Comparison of ENCODE assay signal across 9 mouse cellular contexts in genomic region chr13:112989541-112989940, GRCm38 (mm10). TPM values are rescaled to one million over a fixed set of nuclear protein-coding genes. Genes with fewer than 3 reads are reported as not detected.
DNase-seq lines count a peak whose midpoint lies in the region; ATAC-seq and TF ChIP-seq lines count a peak whose summit lies in the region.
"Had no signal": no experiment of that assay in that cellular context is flagged by ENCODE, and none has a peak within 500 bp of the region (broad histone marks: within the 10 kb centered on the region; RNA-seq: fewer than 3 reads in every experiment).

No protein-coding gene starts in this region.

- DNase-seq in heart, adult 8-10 months (ENCODE audit: low spot score), result no peak
- DNase-seq in hindbrain, embryonic 14.5 days (ENCODE audit: low spot score), result no peak
- DNase-seq in urinary bladder, postnatal 14 days (ENCODE audit: low spot score), result no peak
- no peak for DNase-seq in layer of hippocampus, postnatal 14 days (ENCODE audit: low spot score in 2 of 2)

- no peaks in the 10 kb centered on the region for H3K36me3 ChIP-seq in heart, embryonic 12.5 days
- H3K36me3 ChIP-seq in hindbrain, embryonic 14.5 days (replicated peaks; ENCODE audit: control insufficient read depth, insufficient read depth), result no peaks in the 10 kb centered on the region
- H3K36me3 ChIP-seq in midbrain, embryonic 12.5 days, result no peaks in the 10 kb centered on the region

- peaks cover 51% of the 10 kb centered on the region for H3K4me1 ChIP-seq in heart, embryonic 12.5 days (replicated peaks)
- peaks cover 9% of the 10 kb centered on the region for H3K4me1 ChIP-seq in bone marrow macrophage, adult 2 months (ENCODE audit: control insufficient read depth, insufficient read depth, low read length)
- H3K4me1 ChIP-seq in hindbrain, embryonic 14.5 days (replicated peaks; ENCODE audit: control insufficient read depth, insufficient read depth, low read length), result peaks cover 20% of the 10 kb centered on the region
- peaks cover 55% of the 10 kb centered on the region for H3K4me1 ChIP-seq in midbrain, embryonic 12.5 days

- H3K4me2 ChIP-seq in heart, embryonic 12.5 days, result peak overlapping the region; percentile 100
- H3K4me2 ChIP-seq in hindbrain, embryonic 14.5 days (replicated peaks), result peak overlapping the region; percentile 98; the same call in 1 of the 2 replicates
- H3K4me2 ChIP-seq in midbrain, embryonic 12.5 days (replicated peaks), result 0 out of 2 replicates have a peak overlapping the region, but pooled peaks have one; percentile 17

- no peak overlapping the region for H3K27ac ChIP-seq in heart, embryonic 12.5 days (ENCODE audit: poor library complexity, severe bottlenecking)
- no peak overlapping the region for H3K27ac ChIP-seq in bone marrow macrophage, adult 2 months (ENCODE audit: insufficient read depth, low read depth, low read length)
- H3K27ac ChIP-seq in hindbrain, embryonic 14.5 days, result no peak overlapping the region
- no peak overlapping the region for H3K27ac ChIP-seq in midbrain, embryonic 12.5 days (replicated peaks)

- H3K9me3 ChIP-seq in heart, embryonic 12.5 days (replicated peaks), result no peaks in the 10 kb centered on the region
- H3K9me3 ChIP-seq in hindbrain, embryonic 14.5 days (ENCODE audit: control insufficient read depth, low read length), result no peaks in the 10 kb centered on the region
- H3K9me3 ChIP-seq in midbrain, embryonic 12.5 days, result no peaks in the 10 kb centered on the region

- no peak for ATAC-seq in heart, embryonic 12.5 days (ENCODE audit: insufficient number of reproducible peaks, low FRiP score)
- no peak for ATAC-seq in hindbrain, embryonic 14.5 days (ENCODE audit: low FRiP score)
- no peak for ATAC-seq in midbrain, embryonic 12.5 days (ENCODE audit: low FRiP score, low read depth)
- ATAC-seq in megakaryocyte-erythroid progenitor cell, adult 5-6 weeks (replicated peaks; ENCODE audit: low FRiP score, low TSS enrichment, poor library complexity, severe bottlenecking), result no peak

- WGBS in heart, embryonic 12.5 days, result 2% methylated on average over 23 of the region's 23 CpGs
- WGBS in hindbrain, embryonic 14.5 days, result 1% methylated on average over 23 of the region's 23 CpGs
- WGBS in midbrain, embryonic 12.5 days, result 1% methylated on average over 23 of the region's 23 CpGs

- H3K9ac ChIP-seq in heart, embryonic 12.5 days, result 0 out of 2 replicates have a peak overlapping the region, but pooled peaks have one; percentile 27
- H3K9ac ChIP-seq in hindbrain, embryonic 14.5 days, result 0 out of 2 replicates have a peak overlapping the region, but pooled peaks have one; percentile 11
- H3K9ac ChIP-seq in midbrain, embryonic 12.5 days (replicated peaks), result no peak overlapping the region

- TF ChIP-seq CTCF in bone marrow macrophage, adult 2 months (IDR thresholded peaks at IDR 0.05; ENCODE audit: low read depth, low read length), result no peak

- TF ChIP-seq POLR2A in bone marrow macrophage, adult 2 months (IDR thresholded peaks at IDR 0.05; ENCODE audit: borderline replicate concordance, low read depth, low read length), result no peak

- peaks cover 88% of the 10 kb centered on the region for H3K27me3 ChIP-seq in heart, embryonic 12.5 days (replicated peaks)
- peaks cover 87% of the 10 kb centered on the region for H3K27me3 ChIP-seq in hindbrain, embryonic 14.5 days (ENCODE audit: control insufficient read depth, insufficient read depth, low read length)
- H3K27me3 ChIP-seq in midbrain, embryonic 12.5 days, result peaks cover 90% of the 10 kb centered on the region

- peak overlapping the region; percentile 66 for H3K4me3 ChIP-seq in heart, embryonic 12.5 days
- H3K4me3 ChIP-seq in bone marrow macrophage, adult 2 months (ENCODE audit: insufficient read depth, low read length), result peak overlapping the region; percentile 12; the same call in 1 of the 2 replicates
- 0 out of 2 replicates have a peak overlapping the region, but pooled peaks have one; percentile 11 for H3K4me3 ChIP-seq in hindbrain, embryonic 14.5 days (replicated peaks; ENCODE audit: low read length)
- peak overlapping the region; percentile 22; the same call in 1 of the 2 replicates for H3K4me3 ChIP-seq in midbrain, embryonic 12.5 days

RNA-seq across cellular contexts. Expression of gene Ccno, which starts 1.9 kb away (rescaled TPM):
- 0.14 TPM in 1 of 2 replicates, not detected in the other for polyA plus RNA-seq in heart, embryonic 12.5 days (2016; fragmentation: Nextera tagmentation; extraction: Ambion mirVana)
- total RNA-seq in heart, adult 8-10 months (2022), result under 1 TPM in 2 of 4 experiments, not detected in 2; 0.16 to 0.50 TPM
- not detected in 2 replicates for polyA plus RNA-seq in bone marrow macrophage, adult 2 months (2012; ENCODE audit: insufficient read depth, insufficient read length, missing spikeins)
- polyA plus RNA-seq in hindbrain, embryonic 14.5 days (2014; fragmentation: Nextera tagmentation; extraction: Ambion mirVana), result 1.0 and 2.1 TPM in 2 replicates
- 0.85 and 1.9 TPM in 2 replicates for polyA plus RNA-seq in midbrain, embryonic 12.5 days (2016; fragmentation: Nextera tagmentation; extraction: Ambion mirVana)
- not detected in 2 replicates for total RNA-seq in megakaryocyte-erythroid progenitor cell, adult 5-6 weeks (2014; fragmentation: Nextera tagmentation)
- 3.2 TPM in 1 of 2 replicates, not detected in the other for total RNA-seq in megakaryocyte-erythroid progenitor cell, adult 5-6 weeks (2017)
- total RNA-seq in layer of hippocampus, postnatal 14 days (2021), result 1 to 10 TPM; 2.9 to 3.0 TPM

RNA-seq across cellular contexts. Expression of gene Mcidas, which starts 4.1 kb away (rescaled TPM):
- not detected in 2 replicates for polyA plus RNA-seq in heart, embryonic 12.5 days (2016; fragmentation: Nextera tagmentation; extraction: Ambion mirVana)
- total RNA-seq in heart, adult 8-10 months (2022), result not detected
- polyA plus RNA-seq in bone marrow macrophage, adult 2 months (2012; ENCODE audit: insufficient read depth, insufficient read length, missing spikeins), result not detected in 2 replicates
- polyA plus RNA-seq in hindbrain, embryonic 14.5 days (2014; fragmentation: Nextera tagmentation; extraction: Ambion mirVana), result 0.86 and 1.2 TPM in 2 replicates
- 0.24 and 1.1 TPM in 2 replicates for polyA plus RNA-seq in midbrain, embryonic 12.5 days (2016; fragmentation: Nextera tagmentation; extraction: Ambion mirVana)
- total RNA-seq in megakaryocyte-erythroid progenitor cell, adult 5-6 weeks (2014; fragmentation: Nextera tagmentation), result not detected in 2 replicates
- total RNA-seq in megakaryocyte-erythroid progenitor cell, adult 5-6 weeks (2017), result not detected in 2 replicates
- under 1 TPM; 0.30 to 0.36 TPM for total RNA-seq in layer of hippocampus, postnatal 14 days (2021)
- total RNA-seq: ES-E14 had no signal

RNA-seq across cellular contexts. Expression of gene Cdc20b, which starts 45.4 kb away (rescaled TPM):
- not detected in 2 replicates for polyA plus RNA-seq in heart, embryonic 12.5 days (2016; fragmentation: Nextera tagmentation; extraction: Ambion mirVana)
- total RNA-seq in heart, adult 8-10 months (2022), result not detected
- polyA plus RNA-seq in bone marrow macrophage, adult 2 months (2012; ENCODE audit: insufficient read depth, insufficient read length, missing spikeins), result not detected in 2 replicates
- 0.17 and 0.96 TPM in 2 replicates for polyA plus RNA-seq in hindbrain, embryonic 14.5 days (2014; fragmentation: Nextera tagmentation; extraction: Ambion mirVana)
- 0.15 TPM in 1 of 2 replicates, not detected in the other for polyA plus RNA-seq in midbrain, embryonic 12.5 days (2016; fragmentation: Nextera tagmentation; extraction: Ambion mirVana)
- not detected in 2 replicates for total RNA-seq in megakaryocyte-erythroid progenitor cell, adult 5-6 weeks (2014; fragmentation: Nextera tagmentation)
- not detected in 2 replicates for total RNA-seq in megakaryocyte-erythroid progenitor cell, adult 5-6 weeks (2017)
- total RNA-seq in layer of hippocampus, postnatal 14 days (2021), result under 1 TPM in 1 of 2 experiments, not detected in 1; 0.21 TPM

RNA-seq across cellular contexts. Expression of gene Gpx8, which starts 56.7 kb away (rescaled TPM):
- 142 and 148 TPM in 2 replicates for polyA plus RNA-seq in heart, embryonic 12.5 days (2016; fragmentation: Nextera tagmentation; extraction: Ambion mirVana)
- 10 to 100 TPM; 32.6 to 36.7 (median 35.6) TPM for total RNA-seq in heart, adult 8-10 months (2022)
- polyA plus RNA-seq in bone marrow macrophage, adult 2 months (2012; ENCODE audit: insufficient read depth, insufficient read length, missing spikeins), result 1.1 TPM in 1 of 2 replicates, not detected in the other
- 58.6 and 67.1 TPM in 2 replicates for polyA plus RNA-seq in hindbrain, embryonic 14.5 days (2014; fragmentation: Nextera tagmentation; extraction: Ambion mirVana)
- polyA plus RNA-seq in midbrain, embryonic 12.5 days (2016; fragmentation: Nextera tagmentation; extraction: Ambion mirVana), result 97.4 and 102 TPM in 2 replicates
- not detected in 2 replicates for total RNA-seq in megakaryocyte-erythroid progenitor cell, adult 5-6 weeks (2014; fragmentation: Nextera tagmentation)
- not detected in 2 replicates for total RNA-seq in megakaryocyte-erythroid progenitor cell, adult 5-6 weeks (2017)
- total RNA-seq in layer of hippocampus, postnatal 14 days (2021), result 10 to 100 TPM; 12.1 to 18.4 TPM

Comparison
In these comparisons a context has a peak if more than half of its experiments do, and no peak if none do; other contexts are left out.
1. H3K4me2 ChIP-seq: peak in every context shown above with its lines; median percentile 100 in heart, embryonic 12.5 days; 98 in hindbrain, embryonic 14.5 days; 17 in midbrain, embryonic 12.5 days.
2. H3K4me3 ChIP-seq: peak in every context shown above with its lines; median percentile 66 in heart, embryonic 12.5 days; 22 in midbrain, embryonic 12.5 days; 12 in bone marrow macrophage, adult 2 months; 11 in hindbrain, embryonic 14.5 days.